Mouse (Mus musculus) cerebellum, adult 18-20 months (tissue): ENCODE data around the gene Defb20.

Experiments
- DNase-seq, 2 experiments: peaks; one replicate each; pipeline ENCODE4 v3.0.0; 2021

Defb20 gene

DNA sequence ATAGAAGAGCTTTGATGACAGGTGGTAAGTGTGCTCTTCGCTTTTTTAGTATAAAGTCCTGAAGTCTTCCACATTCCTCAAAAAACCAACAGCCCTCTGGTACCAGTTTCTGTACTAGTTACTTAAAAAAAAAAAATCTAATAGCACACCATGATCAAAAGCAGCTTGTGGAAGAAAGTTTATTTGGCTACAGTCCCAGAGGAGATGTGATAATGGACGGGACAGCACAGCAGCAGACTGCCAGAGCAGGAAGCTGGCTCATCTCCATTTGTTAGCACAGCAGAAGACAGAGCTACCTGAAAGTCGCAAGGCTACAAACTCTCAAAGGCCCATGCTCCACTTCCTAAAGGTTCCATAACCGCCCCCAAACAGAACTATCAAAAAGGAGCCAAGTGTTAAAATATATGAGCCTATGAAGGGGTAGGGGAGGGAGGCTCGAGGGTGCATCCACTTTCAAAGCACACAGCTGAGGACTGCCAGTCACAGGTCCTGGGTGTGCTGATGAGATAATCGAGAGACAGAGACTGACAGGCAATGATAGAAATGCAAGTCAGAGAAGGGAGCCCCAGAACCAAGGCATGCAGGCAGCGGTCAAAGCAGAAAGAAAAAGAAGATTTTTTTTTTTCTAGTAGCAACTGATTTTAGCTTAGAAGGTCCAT, 23.5 kb downstream of the Defb20 start:
- DNase-seq, result no peak

DNA sequence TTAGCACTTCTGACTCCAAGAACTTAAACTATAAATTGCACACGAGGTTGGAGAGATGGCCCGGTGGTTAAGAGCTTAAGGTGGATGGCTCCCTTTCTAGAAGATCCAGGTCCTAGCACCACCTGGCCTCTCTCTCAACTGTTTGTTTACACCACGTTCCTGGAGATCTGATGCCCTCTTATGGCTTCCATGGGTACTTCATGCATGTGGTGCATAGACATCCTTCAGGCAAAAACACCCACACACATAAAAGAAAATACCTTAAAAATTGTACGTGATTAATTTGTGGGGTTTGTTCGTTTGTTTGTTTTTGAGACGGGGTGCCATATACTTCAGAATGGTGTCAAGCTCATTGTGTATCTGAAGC, 24.0 kb downstream of the Defb20 start:
- DNase-seq, result no peak

DNA sequence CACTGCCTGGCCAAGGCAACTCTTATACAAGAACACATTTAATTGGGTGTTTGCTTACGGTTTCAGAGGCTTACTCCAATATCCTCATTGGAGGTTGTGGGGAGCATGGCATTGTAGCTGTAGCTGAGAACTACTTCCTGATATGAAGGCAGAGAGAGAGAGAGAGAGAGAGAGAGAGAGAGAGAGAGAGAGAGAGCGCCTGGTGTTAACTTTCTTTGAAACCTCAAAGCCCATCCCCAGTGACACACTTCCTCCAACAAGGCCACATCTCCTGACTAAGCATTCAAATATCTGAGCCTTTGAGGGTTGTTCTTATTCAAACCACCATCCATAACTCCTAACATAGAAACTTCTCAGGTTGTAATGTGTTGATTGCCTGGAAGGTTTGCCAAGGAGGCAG, 27.1 kb downstream of the Defb20 start:
- no peak for DNase-seq

DNA sequence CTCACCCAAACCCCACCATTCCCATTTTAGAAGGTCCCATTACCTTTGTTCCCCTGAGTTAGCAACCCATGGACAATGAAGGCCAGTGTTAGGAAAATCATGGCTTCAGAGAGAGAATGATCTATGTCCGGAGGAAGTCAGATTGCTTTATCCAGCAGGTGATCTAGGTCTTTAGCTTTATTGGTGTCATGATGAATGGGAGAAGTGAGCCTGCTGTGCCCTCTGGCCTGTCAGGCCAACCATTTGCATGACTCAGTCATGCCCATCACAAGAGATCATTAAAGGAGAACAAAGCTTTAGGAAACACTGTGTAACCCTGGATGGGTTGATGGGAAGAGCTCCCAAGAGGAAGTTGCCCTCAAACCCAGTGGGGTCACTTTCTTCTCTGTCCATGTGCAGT, 34.7 kb downstream of the Defb20 start, which contains the start of gene Defb26:
Gene Defb26 (minus strand): TSS at position 101 of the 400 bp plus-strand sequence.
- no peak for DNase-seq

DNA sequence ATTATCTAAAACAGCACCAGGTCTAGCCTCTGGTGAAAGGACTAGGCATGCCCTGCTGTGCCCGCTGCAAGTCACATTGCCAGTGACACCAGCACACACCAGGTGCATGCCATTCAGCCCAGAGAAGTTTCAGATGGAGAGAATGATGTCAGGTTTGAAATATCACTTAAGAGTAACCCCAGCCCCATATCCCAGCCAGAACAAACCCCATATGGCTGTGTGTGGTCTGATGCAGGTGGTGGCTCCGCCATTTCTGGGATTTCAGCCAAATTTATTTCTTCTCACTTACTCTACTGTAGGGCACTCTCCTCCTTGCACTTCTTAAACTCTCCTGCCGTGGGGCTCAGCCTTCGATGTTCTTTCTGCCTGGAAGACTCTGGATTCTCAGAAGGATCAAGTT, 39.2 kb downstream of the Defb20 start:
- no peak for DNase-seq

DNA sequence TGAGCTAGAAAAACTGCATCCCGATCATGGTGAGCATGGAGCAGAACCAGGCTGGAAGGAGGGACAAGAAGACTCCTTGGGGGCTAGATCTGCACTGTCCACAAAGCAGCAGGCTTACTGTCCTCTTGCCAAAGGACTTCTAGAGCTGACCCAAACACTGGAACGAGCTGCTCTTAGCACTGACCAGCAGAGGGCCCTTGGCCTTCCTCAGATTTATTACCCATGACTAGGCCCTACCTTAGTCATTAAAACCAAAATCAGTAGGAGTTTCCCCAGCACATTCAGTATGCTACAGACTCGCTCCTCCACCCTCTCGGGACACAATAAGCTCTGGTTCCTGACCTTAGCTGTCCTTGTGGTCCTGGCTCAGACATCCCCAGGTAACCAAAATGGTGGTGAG, 41.1 kb downstream of the Defb20 start, which contains the start of gene Defb28:
Gene Defb28 (plus strand): TSS at position 275 of the 400 bp plus-strand sequence.
- no peak for DNase-seq
